Mouse (Mus musculus) neural tube, embryonic 14.5 days (tissue): Measurements from ENCODE around the gene Lrrc8c. TPM values are rescaled to one million over a fixed set of nuclear protein-coding genes. Genes with fewer than 3 reads are reported as not detected.
A peak's percentile ranks its signal among the peaks of the same experiment; 100 is the strongest.

Source experiments
- ATAC-seq: fragments of 200-750 bp; cut with Nextera tagmentation; 2 replicates; pipeline ENCODE4 v1.8.0; 2017; ENCODE audit warnings: low read depth, mild to moderate bottlenecking, moderate TSS enrichment, moderate library complexity
- H3K27ac ChIP-seq: fragments of 300-500 bp; sonication (generic); 2 replicates; pipeline ENCODE4 v1.5.1; 2014; ENCODE audit warnings: low read depth, mild to moderate bottlenecking, control low read depth, low read length, moderate library complexity, mixed read lengths
- H3K27me3 ChIP-seq: fragments of 300-500 bp; sonication (generic); 2 replicates; pipeline ENCODE4 v1.6.1; 2014; ENCODE audit warnings: low read length; ENCODE audit not compliant: control insufficient read depth, insufficient read depth
- H3K36me3 ChIP-seq: fragments of 300-500 bp; sonication (generic); 2 replicates; pipeline ENCODE4 v1.6.1; 2014; ENCODE audit warnings: low read length, mixed read lengths; ENCODE audit not compliant: control insufficient read depth, insufficient read depth
- H3K4me1 ChIP-seq: fragments of 300-500 bp; sonication (generic); 2 replicates; pipeline ENCODE4 v1.6.1; 2014; ENCODE audit warnings: low read length; ENCODE audit not compliant: control insufficient read depth, insufficient read depth
- H3K4me2 ChIP-seq: fragments of 300-500 bp; sonication (generic); 2 replicates; pipeline ENCODE4 v1.6.1; 2014; ENCODE audit warnings: mild to moderate bottlenecking, low read depth, low read length, control low read depth
- H3K4me3 ChIP-seq: fragments of 300-500 bp; sonication (generic); 2 replicates; pipeline ENCODE4 v1.5.1; 2014; ENCODE audit warnings: low read depth, low read length, control low read depth, mixed read lengths
- H3K9ac ChIP-seq: fragments of 300-500 bp; sonication (generic); replicated peaks from 2 replicates; pipeline ENCODE4 v1.6.1; 2014; ENCODE audit warnings: low read depth, mild to moderate bottlenecking, control low read depth, low read length, mixed read lengths
- H3K9me3 ChIP-seq: fragments of 300-500 bp; sonication (generic); 2 replicates; pipeline ENCODE4 v1.6.1; 2016; ENCODE audit warnings: low read length; ENCODE audit not compliant: control insufficient read depth
- WGBS: fragments of 180-500 bp; shearing (Covaris S2); extraction: QIAGEN DNeasy Blood & Tissue Kit; methylation state at CpG from one replicate; pipeline ENCODE4 v1.1.7; 2014; 5-methylcytosine and 5-hydroxymethylcytosine counted together
- polyA plus RNA-seq: library from polyadenylated mRNA; unstranded; fragments of >200 nt; fragmentation: Nextera tagmentation; extraction: Ambion mirVana; gene quantifications from 2 replicates; pipeline ENCODE4 v1.2.1, GENCODE M21; 2014

The Lrrc8c gene
- polyA plus RNA-seq, 1 experiment from 2014 or later, result 14.2 TPM

- Histone ChIP-seq H3K9ac (no peak overlapping the region), H3K4me2 (no peak overlapping the region), H3K27ac (no peak overlapping the region), H3K36me3 (no peaks in the 10 kb centered on the region), H3K4me1 (peaks cover 11% of the 10 kb centered on the region), H3K27me3 (no peaks in the 10 kb centered on the region), H3K9me3 (no peaks in the 10 kb centered on the region), H3K4me3 (no peak overlapping the region)
- WGBS, result 32% methylated on average over 1 of the region's 1 CpGs
- no peak for ATAC-seq
Observed at GRCm38 (mm10) chr5:105499396-105499795, 19.8 kb upstream of the Lrrc8c start.

- no peak overlapping the region for H3K4me2 ChIP-seq
- H3K9me3 ChIP-seq, result no peaks in the 10 kb centered on the region
- no peaks in the 10 kb centered on the region for H3K27me3 ChIP-seq
- H3K4me1 ChIP-seq, result peaks cover 11% of the 10 kb centered on the region
- H3K36me3 ChIP-seq, result no peaks in the 10 kb centered on the region
- H3K4me3 ChIP-seq, result no peak overlapping the region
- 42% methylated on average over 12 of the region's 12 CpGs for WGBS
- peak overlapping the region; percentile 10; the same call in 1 of the 2 replicates for H3K27ac ChIP-seq
- no peak overlapping the region for H3K9ac ChIP-seq
- ATAC-seq, result peak; percentile 18; the same call in 1 of the 2 replicates
Observed at GRCm38 (mm10) chr5:105500132-105501121, 18.8 kb upstream of the Lrrc8c start.

- Histone ChIP-seq H3K27me3 (no peaks in the 10 kb centered on the region), H3K4me1 (peaks cover 11% of the 10 kb centered on the region), H3K27ac (no peak overlapping the region), H3K4me3 (no peak overlapping the region), H3K9me3 (no peaks in the 10 kb centered on the region), H3K9ac (no peak overlapping the region), H3K4me2 (no peak overlapping the region), H3K36me3 (no peaks in the 10 kb centered on the region)
- no peak for ATAC-seq
- 94% methylated on average over 3 of the region's 3 CpGs for WGBS
Observed at GRCm38 (mm10) chr5:105501136-105501535, 18.1 kb upstream of the Lrrc8c start.

DNA sequence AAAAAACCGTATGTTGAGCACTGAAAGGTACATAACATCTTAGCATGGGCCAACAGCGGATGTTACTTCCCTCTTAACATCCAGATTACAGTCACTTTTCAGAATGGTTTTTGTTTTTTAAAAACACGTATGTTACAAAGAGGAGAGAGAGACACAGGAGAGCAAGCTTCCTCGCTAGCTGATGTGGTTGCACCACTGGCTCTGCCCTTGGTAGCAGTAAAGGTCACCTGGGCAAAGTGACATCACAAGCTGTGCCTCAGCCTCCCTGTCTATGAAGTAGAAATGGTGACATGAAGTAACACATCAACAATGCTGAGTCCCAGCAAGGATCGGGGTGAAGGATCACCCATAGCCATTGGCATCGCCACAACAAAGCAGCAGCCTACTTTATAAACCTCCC is 10.4 kb upstream of the Lrrc8c start:
- no peaks in the 10 kb centered on the region for H3K27me3 ChIP-seq
- no peak for ATAC-seq
- H3K27ac ChIP-seq, result no peak overlapping the region
- WGBS, result 92% methylated on average over 6 of the region's 6 CpGs
- no peak overlapping the region for H3K4me3 ChIP-seq
- no peak overlapping the region for H3K9ac ChIP-seq
- H3K4me1 ChIP-seq, result no peaks in the 10 kb centered on the region
- H3K36me3 ChIP-seq, result no peaks in the 10 kb centered on the region
- H3K4me2 ChIP-seq, result no peak overlapping the region
- no peaks in the 10 kb centered on the region for H3K9me3 ChIP-seq

GRCm38 (mm10) chr5:105512297-105512696 is 6.9 kb upstream of the Lrrc8c start:
- Histone ChIP-seq H3K9ac (no peak overlapping the region), H3K4me2 (no peak overlapping the region), H3K27me3 (no peaks in the 10 kb centered on the region), H3K9me3 (no peaks in the 10 kb centered on the region), H3K27ac (no peak overlapping the region), H3K36me3 (no peaks in the 10 kb centered on the region), H3K4me3 (no peak overlapping the region), H3K4me1 (no peaks in the 10 kb centered on the region)
- 83% methylated on average over 4 of the region's 4 CpGs for WGBS
- no peak for ATAC-seq

- ATAC-seq, result no peak
- H3K9ac ChIP-seq, result no peak overlapping the region
- no peak overlapping the region for H3K4me3 ChIP-seq
- no peak overlapping the region for H3K27ac ChIP-seq
- WGBS, result 75% methylated on average over 6 of the region's 6 CpGs
- no peaks in the 10 kb centered on the region for H3K27me3 ChIP-seq
- 0 out of 2 replicates have a peak, but pooled peaks cover 6% of the 10 kb centered on the region for H3K4me1 ChIP-seq
- no peak overlapping the region for H3K4me2 ChIP-seq
- H3K9me3 ChIP-seq, result no peaks in the 10 kb centered on the region
- H3K36me3 ChIP-seq, result no peaks in the 10 kb centered on the region
Observed at GRCm38 (mm10) chr5:105515532-105515931, 3.7 kb upstream of the Lrrc8c start.

- Histone ChIP-seq H3K4me2 (no peak overlapping the region), H3K9me3 (no peaks in the 10 kb centered on the region), H3K27ac (no peak overlapping the region), H3K4me3 (no peak overlapping the region), H3K4me1 (0 out of 2 replicates have a peak, but pooled peaks cover 6% of the 10 kb centered on the region), H3K36me3 (no peaks in the 10 kb centered on the region), H3K27me3 (no peaks in the 10 kb centered on the region), H3K9ac (no peak overlapping the region)
- no peak for ATAC-seq
- WGBS, result 89% methylated on average over 3 of the region's 3 CpGs
Observed at GRCm38 (mm10) chr5:105516290-105516689, 2.9 kb upstream of the Lrrc8c start.

DNA sequence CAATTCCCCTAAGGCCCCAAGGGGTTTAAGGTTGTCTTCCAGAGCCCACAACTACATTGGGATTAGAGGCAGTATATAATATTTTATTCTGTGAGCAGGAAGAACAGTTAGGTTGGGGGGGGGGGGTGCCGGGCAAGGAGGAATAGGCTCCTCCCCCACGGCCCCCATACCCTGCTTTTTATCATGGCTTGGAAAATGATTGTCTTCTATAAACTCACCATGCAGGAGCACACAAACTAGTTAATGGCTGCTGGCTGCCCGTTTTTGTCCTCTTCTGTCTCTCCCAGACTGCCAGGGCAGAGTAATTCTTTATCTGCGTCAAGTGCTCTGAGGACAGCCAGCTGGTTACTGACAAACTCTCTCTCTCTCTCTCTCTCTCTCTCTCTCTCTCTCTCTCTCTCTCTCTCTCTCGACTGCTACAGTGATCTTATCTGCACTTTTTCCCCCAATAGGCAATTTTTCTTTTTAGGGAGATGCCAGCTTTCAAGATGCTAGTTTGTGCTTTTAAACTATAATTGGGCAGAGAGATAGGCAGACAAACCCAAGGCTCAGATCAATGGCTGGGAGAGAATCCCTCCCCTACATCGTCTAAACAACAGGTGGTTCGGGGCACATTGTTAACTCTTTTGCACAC is 1.1 kb upstream of the Lrrc8c start:
- Histone ChIP-seq H3K9ac (no peak overlapping the region; the same call in 1 of the 2 replicates), H3K27me3 (no peaks in the 10 kb centered on the region), H3K36me3 (no peaks in the 10 kb centered on the region), H3K9me3 (no peaks in the 10 kb centered on the region), H3K27ac (no peak overlapping the region), H3K4me3 (peak overlapping the region; percentile 77), H3K4me2 (peak overlapping the region; percentile 64), H3K4me1 (0 out of 2 replicates have a peak, but pooled peaks cover 6% of the 10 kb centered on the region)
- 10% methylated on average over 7 of the region's 7 CpGs for WGBS
- ATAC-seq, result no peak

- Histone ChIP-seq H3K36me3 (no peaks in the 10 kb centered on the region), H3K9ac (peak overlapping the region; percentile 75), H3K27ac (peak overlapping the region; percentile 76), H3K4me2 (peak overlapping the region; percentile 64), H3K27me3 (no peaks in the 10 kb centered on the region), H3K9me3 (no peaks in the 10 kb centered on the region), H3K4me1 (0 out of 2 replicates have a peak, but pooled peaks cover 6% of the 10 kb centered on the region), H3K4me3 (peak overlapping the region; percentile 77)
- peak; percentile 23 for ATAC-seq
- under 1% methylated on average over 16 of the region's 16 CpGs for WGBS
Observed at GRCm38 (mm10) chr5:105518626-105519095, 527 bp upstream of the Lrrc8c start.
